Mouse (Mus musculus): ENCODE data around the gene Irf2bpl.

GRCm38 (mm10) chr12:86831591-86832550, 52.7 kb downstream of the Irf2bpl start:
- no peak for TF ChIP-seq TBP (conservative IDR thresholded peaks at IDR 0.05; ENCODE audit: low read depth, low read length)
- no peak for TF ChIP-seq EP300 (IDR thresholded peaks at IDR 0.05; ENCODE audit: low read length)

All from CH12.LX (cell line).